Mouse (Mus musculus): ENCODE measurements around the gene Lim2.

The Lim2 gene

GRCm38 (mm10) chr7:43443917-43444293 lies 16.4 kb downstream of the Lim2 start, which contains the start of the genes Etfb and Gm45233:
Gene Etfb (plus strand): TSS chr7:43444083.
Gene Gm45233 (plus strand): TSS chr7:43444128.
- peak; percentile 93 to 96 for DNase-seq (ENCODE audit: low spot score in 2 of 2)

GRCm38 (mm10) chr7:43447801-43448200 lies 20.3 kb downstream of the Lim2 start:
- no peak for DNase-seq (ENCODE audit: low spot score in 2 of 2)

- DNase-seq (ENCODE audit: low spot score in 2 of 2): no peak
These were observed 20.8 kb downstream of the Lim2 start for GRCm38 (mm10) chr7:43448246-43448645.

- no peak for DNase-seq (ENCODE audit: low spot score in 2 of 2)
These were observed 22.3 kb downstream of the Lim2 start for GRCm38 (mm10) chr7:43449811-43450210.

GRCm38 (mm10) chr7:43451726-43452125 lies 24.3 kb downstream of the Lim2 start:
- DNase-seq (ENCODE audit: low spot score in 2 of 2): no peak

GRCm38 (mm10) chr7:43452609-43453008 lies 25.1 kb downstream of the Lim2 start:
- no peak for DNase-seq (ENCODE audit: low spot score in 2 of 2)

GRCm38 (mm10) chr7:43453599-43454355 lies 26.3 kb downstream of the Lim2 start:
- DNase-seq (ENCODE audit: low spot score in 2 of 2): no peak

- no peak for DNase-seq (ENCODE audit: low spot score in 2 of 2)
These were observed 26.9 kb downstream of the Lim2 start for GRCm38 (mm10) chr7:43454371-43454770.

- DNase-seq (ENCODE audit: low spot score in 2 of 2): no peak
These were observed 35.4 kb downstream of the Lim2 start, which contains the start of gene Vsig10l for GRCm38 (mm10) chr7:43462851-43463250. Gene Vsig10l (plus strand): TSS chr7:43463151.

- no peak for DNase-seq (ENCODE audit: low spot score in 2 of 2)
These were observed 36.5 kb downstream of the Lim2 start for GRCm38 (mm10) chr7:43463976-43464375.

GRCm38 (mm10) chr7:43464864-43465343 lies 37.4 kb downstream of the Lim2 start:
- no peak for DNase-seq (ENCODE audit: low spot score in 2 of 2)

- DNase-seq (ENCODE audit: low spot score in 2 of 2): peak; percentile 64 to 74
These were observed 38.1 kb downstream of the Lim2 start for GRCm38 (mm10) chr7:43465344-43466098.

- peak in 1 of 2 experiments; percentile 64 for DNase-seq (ENCODE audit: low spot score in 2 of 2)
These were observed 38.7 kb downstream of the Lim2 start for GRCm38 (mm10) chr7:43466099-43466694.

GRCm38 (mm10) chr7:43470373-43470772 lies 42.9 kb downstream of the Lim2 start:
- no peak for DNase-seq (ENCODE audit: low spot score in 2 of 2)

GRCm38 (mm10) chr7:43475706-43476105 lies 48.2 kb downstream of the Lim2 start:
- no peak for DNase-seq (ENCODE audit: low spot score in 2 of 2)

GRCm38 (mm10) chr7:43476376-43476775 lies 48.9 kb downstream of the Lim2 start:
- no peak for DNase-seq (ENCODE audit: low spot score in 2 of 2)

GRCm38 (mm10) chr7:43481191-43481590 lies 53.7 kb downstream of the Lim2 start:
- DNase-seq (ENCODE audit: low spot score in 2 of 2): peak; percentile 75 to 82

GRCm38 (mm10) chr7:43482090-43482716 lies 54.7 kb downstream of the Lim2 start:
- no peak for DNase-seq (ENCODE audit: low spot score in 2 of 2)

GRCm38 (mm10) chr7:43483236-43483635 lies 55.8 kb downstream of the Lim2 start:
- no peak for DNase-seq (ENCODE audit: low spot score in 2 of 2)
